Mouse (Mus musculus): ENCODE results near the gene Mast3. TPM values are rescaled to one million over a fixed set of nuclear protein-coding genes. Genes with fewer than 3 reads are reported as not detected.
"Not testable (repeated sequence)": the region's sequence is repeated elsewhere in the genome, so short reads cannot be mapped to it uniquely, and the experiment has no call there.

Gene Mast3
- total RNA-seq, 2 experiments from 2014 or later: 2.4 to 3.4 TPM

DNA sequence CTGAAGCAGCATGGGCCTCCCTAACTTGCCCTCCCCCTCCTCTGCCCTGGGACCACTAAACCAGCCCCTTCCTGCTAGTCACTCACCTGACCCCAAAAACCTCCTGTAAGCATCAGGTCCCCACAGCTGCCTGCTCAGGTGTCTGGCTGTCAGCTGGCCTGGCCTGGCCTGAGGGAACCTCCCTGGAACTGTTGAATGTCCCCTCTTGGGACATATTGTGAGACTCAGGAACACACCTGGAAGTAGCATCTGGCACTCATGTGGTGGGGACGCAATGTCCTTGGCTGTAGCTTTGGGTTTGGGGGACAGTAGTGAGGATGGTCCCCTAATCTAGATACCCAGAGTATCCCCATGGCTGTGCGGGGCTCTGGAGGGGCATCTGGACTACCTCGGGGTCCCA lies 29.2 kb upstream of the Mast3 start:
- peak; percentile 81 for DNase-seq

GRCm38 (mm10) chr8:70833520-70833919 lies 28.7 kb upstream of the Mast3 start:
- DNase-seq: peak; percentile 93

DNA sequence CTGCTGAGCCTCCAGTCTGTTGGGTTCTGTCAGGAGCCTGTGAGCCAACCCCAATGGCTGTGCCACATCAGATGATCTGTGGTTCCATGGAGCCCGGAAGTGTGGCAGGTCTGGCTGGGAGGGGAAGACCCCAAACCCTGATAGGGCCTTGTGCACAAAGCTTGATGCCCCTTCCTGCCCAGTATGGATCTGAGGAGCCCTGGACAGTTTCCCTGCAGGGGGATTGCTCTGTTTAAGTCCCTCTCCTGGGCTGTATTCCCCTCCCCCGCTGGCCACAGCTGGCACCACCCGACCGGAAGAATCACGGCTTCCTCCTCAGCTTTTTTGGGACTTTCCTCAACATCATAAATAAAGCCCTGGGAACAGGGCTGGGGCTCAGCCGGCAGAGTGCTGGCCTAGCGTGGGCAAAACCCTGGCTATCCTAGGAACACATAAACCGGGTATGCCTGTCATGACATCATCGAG lies 28.2 kb upstream of the Mast3 start:
- no peak for DNase-seq

GRCm38 (mm10) chr8:70832371-70832770 lies 27.5 kb upstream of the Mast3 start:
- DNase-seq: peak; percentile 87

GRCm38 (mm10) chr8:70831517-70831916 lies 26.7 kb upstream of the Mast3 start:
- peak; percentile 87 for DNase-seq

DNA sequence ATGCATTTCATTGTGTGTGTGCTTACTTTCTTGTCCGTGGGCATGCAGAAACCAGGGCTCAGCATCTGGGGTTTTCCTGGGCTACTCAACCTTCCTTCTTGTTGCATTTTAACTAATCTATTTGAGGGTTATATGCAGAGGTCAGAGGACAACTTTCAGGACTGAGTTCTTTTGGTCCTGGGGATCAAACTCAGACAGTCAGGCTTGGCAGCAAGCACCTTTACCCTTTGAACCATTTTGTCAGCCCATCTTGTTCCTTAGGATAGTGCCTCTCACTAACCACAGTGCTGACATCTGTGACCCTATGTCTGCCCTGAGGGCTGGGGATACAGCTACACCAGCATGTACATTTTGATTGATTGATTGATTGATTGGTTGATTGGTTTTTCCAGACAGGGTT lies 22.9 kb upstream of the Mast3 start:
- DNase-seq: no peak

- no peak for DNase-seq
These were observed 22.2 kb upstream of the Mast3 start for GRCm38 (mm10) chr8:70827010-70827409.

DNA sequence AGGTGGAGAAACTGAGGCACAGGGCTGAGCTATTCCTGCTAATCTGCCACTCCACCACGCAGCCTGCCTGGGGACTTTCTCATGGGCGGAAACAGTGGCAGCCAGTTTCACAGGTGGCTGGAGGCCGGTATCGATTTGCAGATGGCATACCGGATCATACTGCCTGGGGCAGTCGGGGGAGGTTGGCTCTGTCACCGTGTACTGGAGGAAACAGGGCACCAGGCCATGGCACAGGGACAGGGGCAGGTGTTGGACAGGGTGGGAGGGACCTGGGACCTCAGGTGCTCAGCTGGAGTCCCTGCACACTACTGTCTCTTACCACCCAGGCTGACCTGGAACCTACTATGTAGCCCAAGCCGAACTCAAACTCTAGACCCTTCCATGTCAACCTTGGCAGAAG lies 21.0 kb upstream of the Mast3 start:
- peak; percentile 70 for DNase-seq

DNA sequence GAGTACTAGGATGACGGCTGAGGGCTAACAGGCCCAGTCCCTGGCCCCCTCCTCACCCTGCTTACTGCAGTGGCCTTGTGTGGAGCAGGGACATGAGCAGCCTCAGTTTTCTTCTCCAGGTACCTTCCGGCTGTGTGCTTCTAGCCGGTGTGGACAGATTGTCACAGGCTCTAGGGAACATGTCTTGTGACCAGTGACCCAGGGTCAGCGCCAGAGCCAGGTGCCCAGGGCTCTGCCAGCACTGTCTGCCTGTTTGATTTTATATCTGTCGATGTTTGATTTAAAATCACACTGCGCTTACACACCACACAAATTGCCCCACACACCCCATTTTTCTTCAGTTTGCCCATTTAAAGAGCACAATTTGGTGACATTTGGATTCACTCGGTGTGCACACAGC lies 18.9 kb upstream of the Mast3 start:
- DNase-seq: no peak

GRCm38 (mm10) chr8:70822594-70822993 lies 17.7 kb upstream of the Mast3 start:
- not testable (repeated sequence) for DNase-seq

DNA sequence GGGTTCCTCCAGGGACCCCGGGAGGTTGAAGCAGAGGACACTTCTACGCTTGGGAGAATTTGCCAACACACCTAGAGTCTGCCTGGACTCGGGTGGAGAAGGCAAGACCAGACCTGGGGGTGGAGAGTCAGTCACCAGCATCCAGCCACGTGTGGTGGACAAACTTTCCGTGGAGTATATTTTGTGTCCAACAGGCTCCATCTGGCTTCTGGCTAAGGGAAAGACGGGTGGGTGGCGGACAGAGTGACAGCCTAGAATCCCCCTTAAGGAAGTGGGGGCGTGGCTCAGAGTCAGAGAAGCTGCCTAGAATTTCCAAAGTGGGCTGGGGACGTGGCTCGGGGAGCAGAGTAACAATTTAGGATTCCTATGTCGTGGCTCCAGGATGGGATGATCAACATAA lies 17.1 kb upstream of the Mast3 start:
- DNase-seq: no peak

GRCm38 (mm10) chr8:70821399-70821962 lies 16.6 kb upstream of the Mast3 start:
- no peak for DNase-seq

- peak; percentile 70 for DNase-seq
These were observed 15.5 kb upstream of the Mast3 start for GRCm38 (mm10) chr8:70820101-70820935.

GRCm38 (mm10) chr8:70816679-70817078 lies 11.8 kb upstream of the Mast3 start:
- no peak for DNase-seq

- DNase-seq: no peak
These were observed 8.0 kb upstream of the Mast3 start for GRCm38 (mm10) chr8:70812885-70813284.

DNA sequence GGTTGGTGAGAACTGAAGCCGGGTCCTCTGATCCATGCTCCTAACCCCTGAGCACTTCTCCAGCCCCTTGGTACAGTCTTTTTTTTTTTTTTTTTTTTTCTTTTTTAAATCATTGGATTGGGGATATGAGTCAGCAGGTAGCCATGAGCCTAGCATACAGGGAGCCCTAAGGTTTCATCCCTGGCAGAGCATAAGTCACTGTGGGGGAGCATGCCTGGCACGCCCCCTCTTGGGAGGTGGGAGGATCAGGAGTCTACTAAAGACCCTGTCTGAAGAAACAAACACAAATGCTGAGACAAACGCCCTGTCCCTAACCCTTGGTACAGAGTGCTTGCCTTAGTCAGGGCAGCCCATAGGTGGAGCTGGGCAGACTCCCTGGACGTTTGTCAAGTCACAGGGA lies 7.2 kb upstream of the Mast3 start:
- no peak for DNase-seq

DNA sequence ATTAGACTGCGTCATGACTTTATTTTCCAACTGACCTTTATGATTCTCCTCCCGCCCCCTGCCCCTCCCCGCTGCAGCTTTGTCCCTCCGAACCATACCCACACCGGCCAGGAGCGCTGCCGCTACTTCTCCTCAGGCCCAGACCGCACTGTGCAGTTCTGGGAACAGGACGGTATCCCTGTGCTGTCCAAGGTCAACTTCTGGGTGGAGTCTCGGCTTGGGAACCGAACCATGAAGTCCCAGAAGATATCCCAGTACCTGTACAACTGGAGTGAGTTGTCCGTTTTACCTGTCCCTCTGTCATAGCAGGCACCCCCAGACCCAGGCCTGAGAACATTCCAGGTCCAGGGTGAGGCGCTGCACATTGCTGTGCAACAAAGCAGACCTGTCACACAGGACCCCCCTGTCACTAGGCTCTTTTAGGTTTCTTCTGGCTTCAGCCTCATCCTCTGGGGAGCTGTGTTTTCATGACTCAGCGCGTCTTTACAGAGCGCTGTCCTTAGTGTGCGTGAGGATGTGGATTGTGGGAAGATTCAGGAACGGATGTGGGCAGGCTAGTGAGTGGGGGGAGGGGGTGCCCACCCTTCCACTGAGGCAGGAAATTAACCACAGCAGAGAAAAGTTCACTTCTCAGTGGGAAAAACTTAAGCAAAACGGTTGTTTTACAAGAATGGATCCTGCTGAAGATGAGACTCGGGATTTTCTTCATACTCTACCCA lies 6.3 kb upstream of the Mast3 start:
- DNase-seq: no peak

DNA sequence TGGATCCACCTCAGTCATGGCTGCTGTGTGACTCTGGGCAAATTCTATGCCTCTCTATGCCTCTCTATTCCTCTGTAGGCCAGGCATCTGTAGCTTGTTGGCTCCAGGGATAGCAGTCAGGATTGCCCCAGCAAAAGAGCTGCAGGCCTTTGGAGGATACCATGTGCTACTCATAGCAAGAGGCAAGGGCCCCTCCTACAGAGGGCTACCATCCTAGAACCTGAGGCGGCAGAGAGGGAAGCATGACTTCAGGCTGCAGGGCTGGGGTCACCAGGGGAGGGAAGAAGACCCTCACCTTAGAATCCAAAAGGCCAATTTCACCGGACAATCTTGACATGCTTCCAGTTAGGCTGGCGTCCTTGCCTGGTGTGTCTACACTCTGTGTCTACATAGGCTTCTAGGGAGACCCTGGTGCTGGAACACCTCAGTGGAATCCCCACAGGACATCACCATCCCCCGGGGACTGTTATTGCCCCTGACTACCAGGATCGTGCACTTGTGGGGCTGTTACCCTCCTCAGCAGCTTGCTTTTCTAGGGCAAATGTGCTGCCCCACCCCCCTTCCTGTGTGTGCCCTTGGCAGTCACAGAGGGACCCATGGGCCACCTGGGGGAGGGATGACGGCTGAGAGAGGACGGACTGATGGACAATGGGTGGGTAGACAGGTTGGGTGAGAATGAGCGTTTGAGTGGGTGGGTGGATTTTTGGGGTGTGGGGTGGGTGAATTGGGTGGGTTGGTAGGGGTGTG lies 4.3 kb upstream of the Mast3 start:
- no peak for DNase-seq

- DNase-seq: no peak
These were observed 3.4 kb upstream of the Mast3 start, which contains the start of gene Il12rb1 for GRCm38 (mm10) chr8:70808239-70808638. Il12rb1 (plus strand) TSS chr8:70808449.

GRCm38 (mm10) chr8:70807304-70807703 lies 2.5 kb upstream of the Mast3 start:
- DNase-seq: no peak

- no peak for DNase-seq
These were observed 1.7 kb upstream of the Mast3 start for GRCm38 (mm10) chr8:70806541-70806940.

DNA sequence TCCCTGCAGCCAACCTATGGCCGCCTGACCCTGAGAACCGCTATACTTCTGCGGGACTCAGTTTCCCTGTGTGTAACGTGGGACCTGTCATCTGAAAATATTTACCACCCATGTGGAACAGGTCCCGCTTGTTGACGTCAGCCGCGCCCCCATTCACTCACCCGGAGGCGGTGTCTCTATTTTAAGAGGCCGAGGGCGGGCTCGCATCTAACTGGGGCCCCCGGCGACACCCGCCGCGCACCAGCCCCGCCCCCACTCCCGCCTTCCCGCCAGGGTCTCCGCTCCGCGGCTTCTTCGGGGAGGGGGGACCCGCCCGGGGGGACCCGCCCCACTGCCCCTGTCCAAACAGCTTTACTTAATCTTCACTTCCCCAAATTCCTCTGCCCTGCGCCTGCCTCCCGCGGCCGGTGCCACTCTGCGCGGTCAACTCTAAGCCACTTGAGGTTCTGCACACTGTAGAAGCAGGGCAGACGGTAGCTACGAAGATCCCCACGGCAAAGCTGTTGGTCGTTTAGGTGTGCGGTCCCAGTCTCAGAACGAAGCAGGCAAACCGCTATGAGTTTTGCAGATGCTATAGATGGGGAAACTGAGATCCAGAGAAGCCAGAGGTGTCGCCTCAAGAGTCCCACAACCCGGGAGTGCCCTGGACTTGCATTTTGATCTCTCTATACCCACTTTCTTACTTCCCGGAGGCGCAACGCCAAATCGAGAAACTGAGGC lies 933 bp downstream of the Mast3 start:
- DNase-seq: peak; percentile 75

Measured in gastrocnemius, postnatal 25 days (tissue).